Mouse (Mus musculus) kidney, embryonic 14.5 days (tissue): ENCODE data around the gene Lrrc29. TPM values are rescaled to one million over a fixed set of nuclear protein-coding genes. Genes with fewer than 3 reads are reported as not detected.

Source experiments
- ATAC-seq: fragments of 200-750 bp; cut with Nextera tagmentation; 2 replicates; pipeline ENCODE4 v1.8.0; 2017; ENCODE audit warnings: moderate number of reproducible peaks, mild to moderate bottlenecking, moderate TSS enrichment, moderate library complexity; ENCODE audit not compliant: low FRiP score, low TSS enrichment
- H3K27ac ChIP-seq: fragments of 300-500 bp; sonication (generic); 2 replicates; pipeline ENCODE4 v1.5.1; 2014; ENCODE audit warnings: low read depth, mild to moderate bottlenecking, low read length, moderate library complexity, mixed read lengths
- H3K27me3 ChIP-seq: fragments of 300-500 bp; sonication (generic); 2 replicates; pipeline ENCODE4 v1.6.1; 2014; ENCODE audit warnings: mild to moderate bottlenecking, low read length; ENCODE audit not compliant: control insufficient read depth, insufficient read depth
- H3K36me3 ChIP-seq: fragments of 300-500 bp; sonication (generic); 2 replicates; pipeline ENCODE4 v1.6.1; 2014; ENCODE audit warnings: low read length, mixed read lengths; ENCODE audit not compliant: control insufficient read depth, insufficient read depth
- H3K4me1 ChIP-seq: fragments of 300-500 bp; sonication (generic); 2 replicates; pipeline ENCODE4 v1.6.1; 2014; ENCODE audit warnings: low read length, mixed read lengths; ENCODE audit not compliant: control insufficient read depth, insufficient read depth
- H3K4me2 ChIP-seq: fragments of 300-500 bp; sonication (generic); replicated peaks from 2 replicates; pipeline ENCODE4 v1.6.1; 2014; ENCODE audit warnings: low read depth, mild to moderate bottlenecking, low read length
- H3K4me3 ChIP-seq: fragments of 300-500 bp; sonication (generic); 2 replicates; pipeline ENCODE4 v1.5.1; 2014; ENCODE audit warnings: mild to moderate bottlenecking, low read length
- H3K9ac ChIP-seq: fragments of 300-500 bp; sonication (generic); 2 replicates; pipeline ENCODE4 v1.6.1; 2014; ENCODE audit warnings: low read depth, mild to moderate bottlenecking, low read length, moderate library complexity
- H3K9me3 ChIP-seq: fragments of 300-500 bp; sonication (generic); 2 replicates; pipeline ENCODE4 v1.6.1; 2016; ENCODE audit warnings: low read length; ENCODE audit not compliant: control insufficient read depth
- WGBS: fragments of 180-500 bp; shearing (Covaris S2); extraction: QIAGEN DNeasy Blood & Tissue Kit; methylation state at CpG from one replicate; pipeline ENCODE4 v1.1.7; 2014; 5-methylcytosine and 5-hydroxymethylcytosine counted together
- polyA plus RNA-seq: library from polyadenylated mRNA; unstranded; fragments of >200 nt; fragmentation: Nextera tagmentation; extraction: Ambion mirVana; gene quantifications from 2 replicates; pipeline ENCODE4 v1.2.1, GENCODE M21; 2014

The Lrrc29 gene
- polyA plus RNA-seq, 1 experiment from 2014 or later = 2.1 TPM

- no peak overlapping the region for H3K9ac ChIP-seq
- H3K4me1 ChIP-seq = peaks cover 10% of the 10 kb centered on the region; the same call in 1 of the 2 replicates
- H3K36me3 ChIP-seq = peaks cover 59% of the 10 kb centered on the region
- no peak overlapping the region for H3K27ac ChIP-seq
- no peak overlapping the region for H3K4me3 ChIP-seq
- 53% methylated on average over 32 of the region's 32 CpGs for WGBS
- no peak; the same call in 1 of the 2 replicates for ATAC-seq
- no peaks in the 10 kb centered on the region for H3K9me3 ChIP-seq
- H3K27me3 ChIP-seq = no peaks in the 10 kb centered on the region
- no peak overlapping the region for H3K4me2 ChIP-seq
Measured at GRCm38 (mm10) chr8:105336373-105337130, 10.5 kb upstream of the Lrrc29 start.

DNA sequence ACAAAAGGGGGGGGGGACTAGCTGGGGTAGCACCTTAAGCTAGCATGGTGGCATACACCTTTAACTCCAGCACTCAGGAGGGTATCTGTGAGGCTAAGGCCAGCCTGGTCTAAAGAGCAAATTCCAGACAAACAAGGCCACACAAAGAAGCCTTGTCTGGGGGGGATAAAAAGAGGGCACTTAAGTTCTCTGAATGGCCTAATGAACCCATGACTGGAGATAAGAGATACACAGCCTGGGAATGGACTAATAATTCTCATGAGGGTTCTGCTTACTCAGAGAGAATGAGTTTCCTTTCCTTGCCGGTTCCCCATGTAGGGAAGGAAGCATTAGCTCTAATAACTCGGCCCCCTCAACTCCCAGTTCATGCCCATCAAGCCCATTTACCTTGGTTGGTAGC is 6.4 kb upstream of the Lrrc29 start:
- Histone ChIP-seq H3K27ac (no peak overlapping the region), H3K4me2 (no peak overlapping the region), H3K4me1 (peaks cover under 1% of the 10 kb centered on the region), H3K9ac (no peak overlapping the region), H3K27me3 (no peaks in the 10 kb centered on the region), H3K36me3 (peaks cover 87% of the 10 kb centered on the region), H3K9me3 (no peaks in the 10 kb centered on the region), H3K4me3 (no peak overlapping the region)
- no peak for ATAC-seq
- 78% methylated on average over 2 of the region's 2 CpGs for WGBS

GRCm38 (mm10) chr8:105331931-105332330 is 5.9 kb upstream of the Lrrc29 start:
- Histone ChIP-seq H3K4me1 (peaks cover 7% of the 10 kb centered on the region), H3K27me3 (no peaks in the 10 kb centered on the region), H3K4me3 (no peak overlapping the region), H3K36me3 (peaks cover 81% of the 10 kb centered on the region), H3K4me2 (no peak overlapping the region), H3K27ac (no peak overlapping the region), H3K9me3 (no peaks in the 10 kb centered on the region), H3K9ac (no peak overlapping the region)
- ATAC-seq = no peak
- 92% methylated on average over 9 of the region's 9 CpGs for WGBS

DNA sequence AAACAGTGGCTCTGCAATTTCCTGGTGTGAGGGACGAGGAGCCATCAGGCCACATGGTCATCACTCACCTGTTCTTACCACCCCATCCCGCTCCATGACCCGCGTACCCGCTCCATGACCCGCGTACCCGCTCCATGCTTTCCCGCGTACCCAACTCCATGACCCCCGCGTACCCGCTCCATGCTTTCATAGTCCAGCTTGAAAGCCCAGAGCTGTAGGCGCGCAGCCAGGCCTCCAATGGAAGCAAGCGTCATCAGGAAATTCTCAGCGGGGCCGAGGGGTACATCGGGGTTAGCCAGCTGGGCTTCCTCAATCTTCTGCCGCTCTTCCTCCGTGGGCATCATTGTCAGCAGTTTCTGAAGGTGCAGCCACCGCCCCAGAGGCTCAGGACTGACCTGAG is 5.4 kb upstream of the Lrrc29 start:
- no peak overlapping the region for H3K27ac ChIP-seq
- no peak overlapping the region for H3K4me3 ChIP-seq
- H3K9ac ChIP-seq = no peak overlapping the region
- peaks cover 76% of the 10 kb centered on the region for H3K36me3 ChIP-seq
- H3K9me3 ChIP-seq = no peaks in the 10 kb centered on the region
- H3K4me1 ChIP-seq = peaks cover 8% of the 10 kb centered on the region
- H3K27me3 ChIP-seq = no peaks in the 10 kb centered on the region
- ATAC-seq = no peak
- no peak overlapping the region for H3K4me2 ChIP-seq
- WGBS = 95% methylated on average over 22 of the region's 22 CpGs

GRCm38 (mm10) chr8:105330325-105330724 is 4.2 kb upstream of the Lrrc29 start:
- no peak overlapping the region for H3K27ac ChIP-seq
- no peak overlapping the region for H3K4me2 ChIP-seq
- no peak for ATAC-seq
- H3K9me3 ChIP-seq = no peaks in the 10 kb centered on the region
- peaks cover 65% of the 10 kb centered on the region for H3K36me3 ChIP-seq
- H3K4me3 ChIP-seq = no peak overlapping the region
- peaks cover 9% of the 10 kb centered on the region for H3K4me1 ChIP-seq
- H3K27me3 ChIP-seq = no peaks in the 10 kb centered on the region
- whole genome bisulfite sequencing = 95% methylated on average over 12 of the region's 12 CpGs
- H3K9ac ChIP-seq = no peak overlapping the region

GRCm38 (mm10) chr8:105326968-105327367 is 890 bp upstream of the Lrrc29 start:
- WGBS = 42% methylated on average over 6 of the region's 6 CpGs
- Histone ChIP-seq H3K9me3 (no peaks in the 10 kb centered on the region), H3K27ac (no peak overlapping the region), H3K4me1 (peaks cover 15% of the 10 kb centered on the region), H3K4me2 (peak overlapping the region; percentile 70), H3K27me3 (no peaks in the 10 kb centered on the region), H3K4me3 (peak overlapping the region; percentile 93), H3K36me3 (peaks cover 50% of the 10 kb centered on the region), H3K9ac (peak overlapping the region; percentile 79)
- no peak for ATAC-seq

GRCm38 (mm10) chr8:105325641-105326093 is 411 bp downstream of the Lrrc29 start:
- Histone ChIP-seq H3K9ac (peak overlapping the region; percentile 79), H3K4me1 (peaks cover 15% of the 10 kb centered on the region), H3K9me3 (no peaks in the 10 kb centered on the region), H3K27ac (no peak overlapping the region), H3K4me3 (peak overlapping the region; percentile 93), H3K27me3 (no peaks in the 10 kb centered on the region), H3K36me3 (peaks cover 37% of the 10 kb centered on the region), H3K4me2 (peak overlapping the region; percentile 74)
- ATAC-seq = peak; percentile 76; the same call in 1 of the 2 replicates
- WGBS = under 1% methylated on average over 12 of the region's 12 CpGs

- Histone ChIP-seq H3K4me1 (peaks cover 15% of the 10 kb centered on the region), H3K4me2 (no peak overlapping the region), H3K9me3 (no peaks in the 10 kb centered on the region), H3K36me3 (peaks cover 20% of the 10 kb centered on the region), H3K9ac (no peak overlapping the region), H3K4me3 (no peak overlapping the region), H3K27me3 (no peaks in the 10 kb centered on the region), H3K27ac (no peak overlapping the region)
- ATAC-seq = no peak
- WGBS = 89% methylated on average over 4 of the region's 4 CpGs
Measured at GRCm38 (mm10) chr8:105323183-105323582, 2.9 kb downstream of the Lrrc29 start.

DNA sequence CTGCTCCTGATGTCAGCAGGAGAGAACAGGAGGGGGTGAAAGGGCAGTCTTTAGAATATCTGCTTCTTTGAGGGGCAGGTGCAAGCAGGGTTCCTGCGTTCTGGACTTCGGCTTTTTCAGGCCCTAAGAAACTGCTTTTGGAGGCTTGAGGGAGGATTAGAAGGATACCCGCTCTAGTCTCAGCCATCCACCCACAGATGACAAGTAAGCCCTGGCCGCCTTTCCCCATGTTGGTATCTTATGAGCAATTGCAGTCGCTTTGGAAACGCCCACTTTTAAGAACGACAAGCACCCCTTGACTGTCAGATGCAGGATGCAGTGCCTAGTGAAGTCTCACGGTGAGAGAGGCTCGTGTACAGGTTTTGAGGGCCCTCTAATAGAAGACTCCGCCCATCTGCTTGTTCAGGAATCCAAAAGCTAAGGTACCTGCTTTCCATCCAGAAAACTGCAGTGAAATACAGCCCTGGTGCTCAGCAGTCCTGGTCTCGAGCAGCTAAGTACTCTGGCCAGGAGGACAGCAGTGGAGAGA is 7.4 kb downstream of the Lrrc29 start:
- Histone ChIP-seq H3K27ac (no peak overlapping the region), H3K4me3 (no peak overlapping the region), H3K36me3 (peaks cover 46% of the 10 kb centered on the region; the same call in 1 of the 2 replicates)

More for the DNA sequence above, 7.4 kb downstream of the Lrrc29 start:
- WGBS = 82% methylated on average over 11 of the region's 11 CpGs
- Histone ChIP-seq H3K27me3 (no peaks in the 10 kb centered on the region), H3K9me3 (no peaks in the 10 kb centered on the region), H3K4me1 (no peaks in the 10 kb centered on the region), H3K4me2 (no peak overlapping the region), H3K9ac (no peak overlapping the region)
- ATAC-seq = no peak
